Mouse (Mus musculus) layer of hippocampus, adult 2 months (tissue): ENCODE measurements around the gene Srsf9. TPM values are rescaled to one million over a fixed set of nuclear protein-coding genes. Genes with fewer than 3 reads are reported as not detected.
A peak's percentile ranks its signal among the peaks of the same experiment; 100 is the strongest.
"Not testable (repeated sequence)": the region's sequence is repeated elsewhere in the genome, so short reads cannot be mapped to it uniquely, and the experiment has no call there.

Source experiments
- DNase-seq, 2 experiments: peaks; one replicate each; pipeline ENCODE4 v3.0.0; 2022; ENCODE audit warnings: low spot score in 2 of 2
- H3K27ac ChIP-seq: fragments of 200-600 bp; 2 replicates; pipeline ENCODE4 v1.8.1; 2022
- H3K4me3 ChIP-seq: fragments of 200-600 bp; 2 replicates; pipeline ENCODE4 v1.8.1; 2022; ENCODE audit warnings: mild to moderate bottlenecking
- CTCF ChIP-seq: fragments of 200-600 bp; conservative IDR thresholded peaks from 2 replicates; pipeline ENCODE4 v1.8.1; 2022; ENCODE audit warnings: antibody characterized with exemption, mild to moderate bottlenecking, moderate library complexity
- long read RNA-seq, 2 experiments: library from polyadenylated mRNA; stranded (forward); transcript quantifications; one replicate each; pipeline ENCODE4 v2.0.0; 2021; ENCODE audit warnings: borderline mapping rate in 2 of 2
- total RNA-seq, 2 experiments: library from RNA; stranded (reverse); gene quantifications; 2 replicates each; pipeline ENCODE4 v1.2.3; 2021

Srsf9 gene
- 100 to 1,000 TPM in 1 of 2 experiments, 10 to 100 TPM in 1; 91.4 to 102 TPM for total RNA-seq
- long read RNA-seq, experiment 1, transcript Srsf9-205 (6 exons, 1,392 nt) = major isoform, 21 of 105 reads
- long read RNA-seq, experiment 1, transcript Srsf9-201 (4 exons, 1,162 nt) = minor isoform, 14 of 105 reads
- long read RNA-seq, experiment 1, partial matches to known transcripts = 7 of 105 reads
- long read RNA-seq, experiment 1, other reads (novel, unspliced or antisense) = 63 of 105 reads
- long read RNA-seq, experiment 2, transcript Srsf9-201 (4 exons, 1,162 nt) = minor isoform, 24 of 149 reads
- long read RNA-seq, experiment 2, transcript Srsf9-205 (6 exons, 1,392 nt) = major isoform, 31 of 149 reads
- long read RNA-seq, experiment 2, partial matches to known transcripts = 16 of 149 reads
- long read RNA-seq, experiment 2, other reads (novel, unspliced or antisense) = 78 of 149 reads

GRCm38 (mm10) chr5:115326875-115327609 lies at the start of gene Srsf9:
TSS of gene Srsf9 (plus strand) at chr5:115327177.
- peak; percentile 94 to 96 for DNase-seq
- TF ChIP-seq CTCF = no peak
- Histone ChIP-seq H3K27ac (peak within 1 kb of the TSS; percentile 95), H3K4me3 (peak within 1 kb of the TSS; percentile 92)

GRCm38 (mm10) chr5:115278053-115278452 lies 48.9 kb upstream of the Srsf9 start:
- TF ChIP-seq CTCF = no peak
- no peak for DNase-seq
- Histone ChIP-seq H3K27ac (no peak overlapping the region), H3K4me3 (no peak overlapping the region)

GRCm38 (mm10) chr5:115278785-115279184 lies 48.2 kb upstream of the Srsf9 start:
- TF ChIP-seq CTCF = no peak
- Histone ChIP-seq H3K27ac (no peak overlapping the region), H3K4me3 (no peak overlapping the region)
- no peak for DNase-seq

GRCm38 (mm10) chr5:115279226-115280049 lies 47.5 kb upstream of the Srsf9 start, which contains the start of gene Coq5:
TSS of gene Coq5 (plus strand) at chr5:115279666.
- TF ChIP-seq CTCF = no peak
- peak; percentile 81 to 93 for DNase-seq
- Histone ChIP-seq H3K27ac (peak within 1 kb of the TSS; percentile 86), H3K4me3 (peak within 1 kb of the TSS; percentile 97)

- DNase-seq = no peak
- H3K27ac ChIP-seq = peak overlapping the region; percentile 86
- no peak for TF ChIP-seq CTCF
- H3K4me3 ChIP-seq = peak overlapping the region; percentile 97
These were observed 46.8 kb upstream of the Srsf9 start for GRCm38 (mm10) chr5:115280050-115280687.

- TF ChIP-seq CTCF = peak; percentile 51
These were observed 42.2 kb upstream of the Srsf9 start for GRCm38 (mm10) chr5:115284735-115285134.

GRCm38 (mm10) chr5:115294173-115294572 lies 32.8 kb upstream of the Srsf9 start:
- no peak for DNase-seq
- Histone ChIP-seq H3K4me3 (no peak overlapping the region), H3K27ac (no peak overlapping the region)
- TF ChIP-seq CTCF = peak; percentile 57

More at GRCm38 (mm10) chr5:115284735-115285134, 42.2 kb upstream of the Srsf9 start:
- DNase-seq = no peak
- Histone ChIP-seq H3K4me3 (no peak overlapping the region), H3K27ac (no peak overlapping the region)

GRCm38 (mm10) chr5:115296347-115296746 lies 30.6 kb upstream of the Srsf9 start:
- no peak overlapping the region; the same call in 1 of the 2 replicates for H3K27ac ChIP-seq
- no peak overlapping the region for H3K4me3 ChIP-seq
- no peak for DNase-seq
- no peak for TF ChIP-seq CTCF

- peak; percentile 53 to 65 for DNase-seq
- TF ChIP-seq CTCF = peak; percentile 47
- peak overlapping the region; percentile 77 for H3K4me3 ChIP-seq
- H3K27ac ChIP-seq = peak overlapping the region; percentile 93
These were observed 26.8 kb upstream of the Srsf9 start for GRCm38 (mm10) chr5:115300035-115300744.

- Histone ChIP-seq H3K4me3 (peak within 1 kb of the TSS; percentile 77), H3K27ac (peak within 1 kb of the TSS; percentile 93)
- no peak for TF ChIP-seq CTCF
- DNase-seq = peak; percentile 98 to 100
These were observed 26.0 kb upstream of the Srsf9 start, which contains the start of gene Dynll1 for GRCm38 (mm10) chr5:115300792-115301614. TSS of gene Dynll1 (minus strand) at chr5:115300999.

- no peak for TF ChIP-seq CTCF
- Histone ChIP-seq H3K4me3 (peak overlapping the region; percentile 77), H3K27ac (peak overlapping the region; percentile 84)
- DNase-seq = no peak
These were observed 25.4 kb upstream of the Srsf9 start for GRCm38 (mm10) chr5:115301615-115302014.

GRCm38 (mm10) chr5:115302190-115302589 lies 24.8 kb upstream of the Srsf9 start:
- H3K4me3 ChIP-seq, H3K27ac ChIP-seq, DNase-seq: not testable (repeated sequence)
